Mouse (Mus musculus) liver, adult 2 months (tissue): Measurements from ENCODE around the gene Ftcd.

Source experiments
- CTCF ChIP-seq: fragments of 200-500 bp; IDR thresholded peaks from 2 replicates; pipeline ENCODE4 v1.5.1; 2011; ENCODE audit warnings: low read depth, low read length, control low read depth
- POLR2A ChIP-seq: fragments of 200-500 bp; IDR thresholded peaks from 2 replicates; pipeline ENCODE4 v1.6.1; 2011; ENCODE audit warnings: low read length, control low read depth; ENCODE audit not compliant: insufficient read depth; ENCODE audit errors: extremely low read depth

- TF ChIP-seq CTCF = no peak
- TF ChIP-seq POLR2A = 0 out of 2 replicates have a peak, but pooled peaks have one; percentile 36
These were observed 5.3 kb upstream of the Ftcd start for GRCm38 (mm10) chr10:76569996-76570685.
